Mouse (Mus musculus): ENCODE measurements around the gene Dbn1. TPM values are rescaled to one million over a fixed set of nuclear protein-coding genes. Genes with fewer than 3 reads are reported as not detected.
"Not testable (repeated sequence)": the region's sequence is repeated elsewhere in the genome, so short reads cannot be mapped to it uniquely, and the experiment has no call there.

The Dbn1 gene
- polyA plus RNA-seq, 3 experiments from 2014 or later, result 0.15 TPM; not detected in 2

DNA sequence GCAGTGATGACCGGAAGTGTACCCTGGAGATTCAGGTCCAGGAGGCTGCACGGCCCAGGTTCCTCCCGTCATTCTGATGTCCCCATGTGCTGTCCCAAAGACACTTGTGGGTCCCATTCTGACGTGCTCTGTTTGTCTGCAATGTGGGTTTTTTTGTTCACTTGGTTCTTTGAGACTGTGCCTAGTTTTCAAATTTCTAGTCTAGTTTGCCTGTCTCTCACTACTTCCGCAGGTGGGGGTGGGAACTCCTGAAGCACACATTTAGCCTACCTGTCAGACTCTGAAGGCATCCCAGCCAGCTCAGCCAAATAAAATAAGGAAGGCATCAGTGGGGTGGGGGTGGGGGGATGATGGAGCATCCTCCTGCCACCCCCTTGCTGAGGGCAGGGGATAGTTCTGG, 39.8 kb downstream of the Dbn1 start:
- ATAC-seq, result no peak

DNA sequence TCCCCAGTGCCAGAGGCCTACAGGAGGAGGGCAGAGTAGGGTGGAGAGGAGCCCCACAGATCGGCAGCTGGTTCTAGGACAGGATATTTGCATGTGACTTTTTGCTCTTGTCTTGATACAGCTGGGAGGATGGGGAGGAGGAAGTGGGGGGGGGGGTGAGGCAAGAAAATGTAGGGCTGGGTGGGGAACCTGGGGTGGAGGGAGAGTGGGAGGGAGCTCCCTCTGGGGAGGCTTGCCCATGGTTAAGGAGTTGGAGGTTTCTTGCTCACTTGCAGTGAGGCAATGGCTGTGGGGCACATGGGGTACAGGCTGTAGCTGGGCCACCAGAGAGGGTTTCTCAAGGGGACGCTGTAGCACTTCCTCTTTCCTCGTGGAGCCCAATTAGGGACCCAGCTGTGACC, 40.4 kb downstream of the Dbn1 start:
- ATAC-seq, result no peak

DNA sequence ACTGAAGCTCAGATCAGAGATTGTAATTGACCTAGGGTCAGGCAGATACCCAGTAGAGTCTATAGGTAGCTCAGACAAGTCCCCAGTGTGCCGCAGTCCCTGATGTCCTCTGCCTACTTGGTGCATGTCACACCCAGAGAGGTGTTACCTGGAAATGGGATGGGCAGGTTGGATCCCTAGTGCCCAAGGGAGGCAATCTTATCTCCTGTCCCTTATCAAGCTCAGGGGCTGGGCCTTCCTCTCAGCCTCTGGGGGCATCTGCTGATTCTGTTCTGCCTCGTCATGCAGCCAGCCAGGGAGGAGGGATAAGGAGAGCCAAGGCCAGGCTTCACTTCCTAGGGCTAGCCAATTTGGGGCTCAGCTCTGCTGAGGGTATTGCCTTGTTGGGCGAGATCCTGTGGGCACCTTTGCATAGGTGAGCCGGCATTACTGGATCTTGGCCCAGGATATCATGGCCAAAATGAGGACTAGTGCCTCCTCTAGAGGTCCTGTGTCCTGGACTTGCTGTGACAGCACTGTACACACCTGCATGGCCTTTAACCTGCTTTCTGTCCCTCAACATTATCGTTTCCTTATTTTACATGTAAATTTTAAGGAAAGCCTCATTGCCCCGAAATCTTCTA, 41.3 kb downstream of the Dbn1 start:
- ATAC-seq, result no peak

DNA sequence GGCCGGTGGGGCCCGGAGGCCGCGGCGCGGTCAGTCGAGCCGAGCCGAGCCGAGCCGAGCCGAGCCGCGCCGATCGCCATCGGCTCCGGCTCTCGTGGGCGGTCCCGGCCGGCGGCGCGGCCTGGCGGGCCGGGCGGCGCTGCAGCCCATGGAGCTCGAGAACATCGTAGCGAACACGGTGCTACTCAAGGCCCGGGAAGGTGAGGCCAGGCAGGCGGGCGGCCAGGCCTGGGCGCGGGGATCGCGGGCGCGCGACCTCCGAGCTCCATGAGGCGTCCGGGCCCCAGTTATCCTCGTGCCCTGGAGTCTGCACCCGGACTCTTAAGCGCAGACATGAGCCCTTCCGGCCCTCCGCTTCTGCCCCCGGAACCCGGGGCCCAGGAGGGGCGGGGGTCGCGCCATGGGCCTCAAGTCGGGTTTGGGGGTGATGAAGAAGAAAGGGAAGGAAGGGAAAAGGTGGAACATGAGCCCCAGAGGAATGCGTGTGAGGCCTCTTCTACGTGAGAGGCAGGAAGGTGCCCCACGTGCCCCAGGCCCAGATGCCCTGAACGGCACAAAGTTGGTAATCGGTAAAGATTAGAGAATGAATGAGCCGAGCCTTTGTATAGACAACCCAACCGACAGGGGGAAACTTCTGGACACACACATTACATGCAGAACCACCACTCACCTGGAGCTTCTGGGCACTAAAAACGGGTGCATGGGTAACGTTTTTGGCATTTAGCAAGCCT, 42.4 kb downstream of the Dbn1 start:
- ATAC-seq, result no peak

DNA sequence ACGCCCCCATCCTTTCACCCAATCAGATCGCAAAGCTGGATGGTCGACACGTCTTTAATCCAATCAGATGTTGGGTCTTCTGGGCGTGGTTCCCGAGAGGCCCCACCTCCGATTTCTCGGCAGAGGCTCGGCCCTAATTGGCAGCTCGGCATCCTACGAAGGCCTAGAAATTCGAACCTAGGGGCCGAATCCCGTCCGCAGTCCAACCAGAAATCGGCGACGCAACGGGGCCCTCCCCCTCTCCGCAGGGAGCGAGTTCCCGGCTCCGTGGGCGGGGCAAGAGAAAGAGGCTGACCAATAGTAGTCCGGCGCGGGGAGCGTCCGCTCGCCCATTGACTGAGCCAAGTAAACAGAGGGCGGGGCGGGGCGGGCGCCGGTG, 43.0 kb downstream of the Dbn1 start, which contains the start of gene Grk6:
TSS of gene Grk6 (plus strand) at position 136 of the 379 bp plus-strand sequence.
- peak; percentile 80 for ATAC-seq

DNA sequence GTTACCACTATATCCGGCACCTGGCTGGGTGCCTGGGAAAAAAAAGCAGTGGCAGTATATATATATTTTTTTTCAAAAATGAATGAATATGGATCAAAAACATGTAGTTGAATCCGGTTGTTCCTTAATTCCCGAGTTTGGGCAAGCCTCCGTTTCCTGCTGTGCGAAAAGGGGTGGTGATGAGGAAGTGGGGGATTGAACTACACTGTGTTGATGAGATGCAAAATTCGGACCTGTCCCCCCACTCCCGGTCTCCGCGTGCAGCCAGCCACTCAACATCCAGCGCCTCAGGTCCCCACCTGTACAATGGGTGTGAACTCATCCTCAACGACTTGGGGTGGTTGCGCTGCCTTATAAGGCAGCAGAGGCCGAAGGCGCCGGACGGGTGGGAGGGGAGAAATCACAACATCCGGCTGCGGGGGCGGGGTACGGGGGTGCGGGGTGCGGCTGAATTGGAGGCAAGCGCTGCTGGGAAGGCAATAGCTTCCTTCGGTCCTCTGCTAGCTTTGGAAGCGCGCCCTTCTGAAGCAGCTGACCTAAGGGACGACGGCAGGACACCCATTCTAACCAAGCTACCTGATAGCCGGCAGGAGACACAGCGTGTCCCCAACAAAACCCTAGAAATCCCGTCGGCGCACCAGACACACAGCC, 43.5 kb downstream of the Dbn1 start:
- ATAC-seq, result peak; percentile 38

DNA sequence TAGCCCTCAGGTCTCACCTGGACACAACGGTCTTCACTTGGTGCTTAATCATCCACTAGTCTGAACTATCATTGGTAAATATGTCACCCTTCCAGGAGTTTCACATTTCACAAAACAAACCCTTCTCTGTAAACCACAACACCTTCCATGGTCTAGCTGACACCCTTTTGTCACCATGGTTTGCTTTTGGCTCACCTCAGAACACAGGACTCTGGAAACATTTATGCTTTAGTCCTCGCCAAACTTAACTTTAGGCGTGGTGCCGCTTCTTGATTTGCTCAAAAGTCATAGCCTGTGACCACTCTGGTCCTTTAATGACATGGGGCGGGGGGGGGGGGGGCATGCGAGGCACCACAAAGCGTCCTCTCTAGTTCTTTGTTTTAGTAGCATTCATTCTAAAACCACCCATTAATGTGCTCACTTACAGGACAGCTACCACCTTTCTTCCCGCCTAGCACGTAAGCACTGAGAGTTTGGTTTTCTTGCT, 44.1 kb downstream of the Dbn1 start:
- peak; percentile 46 for ATAC-seq

DNA sequence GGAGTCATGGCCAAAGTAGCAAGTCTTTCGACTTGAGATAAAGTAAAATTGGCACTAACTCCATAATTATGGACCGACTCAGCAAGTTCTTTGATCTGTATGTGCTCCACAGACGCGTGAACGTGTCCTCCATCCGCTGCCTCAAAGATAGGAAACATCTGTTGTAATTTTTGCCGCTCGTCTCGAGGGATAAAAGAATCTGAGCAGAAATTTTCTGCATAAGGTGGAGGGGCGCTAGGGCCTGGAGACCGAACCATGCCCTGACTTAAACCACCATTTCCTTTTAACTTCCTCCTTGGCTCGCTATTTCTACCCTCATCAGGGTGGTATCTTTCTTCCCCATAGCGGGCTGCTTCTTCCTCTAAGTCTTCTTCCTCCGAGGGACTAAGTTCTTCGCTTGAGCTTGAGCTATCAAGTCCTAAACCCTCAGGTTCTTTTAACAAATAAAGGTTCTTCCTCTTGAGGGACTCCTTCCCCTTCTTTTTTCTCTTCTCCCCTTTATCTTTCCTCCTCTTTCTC, 50.7 kb downstream of the Dbn1 start:
- not testable (repeated sequence) for ATAC-seq

DNA sequence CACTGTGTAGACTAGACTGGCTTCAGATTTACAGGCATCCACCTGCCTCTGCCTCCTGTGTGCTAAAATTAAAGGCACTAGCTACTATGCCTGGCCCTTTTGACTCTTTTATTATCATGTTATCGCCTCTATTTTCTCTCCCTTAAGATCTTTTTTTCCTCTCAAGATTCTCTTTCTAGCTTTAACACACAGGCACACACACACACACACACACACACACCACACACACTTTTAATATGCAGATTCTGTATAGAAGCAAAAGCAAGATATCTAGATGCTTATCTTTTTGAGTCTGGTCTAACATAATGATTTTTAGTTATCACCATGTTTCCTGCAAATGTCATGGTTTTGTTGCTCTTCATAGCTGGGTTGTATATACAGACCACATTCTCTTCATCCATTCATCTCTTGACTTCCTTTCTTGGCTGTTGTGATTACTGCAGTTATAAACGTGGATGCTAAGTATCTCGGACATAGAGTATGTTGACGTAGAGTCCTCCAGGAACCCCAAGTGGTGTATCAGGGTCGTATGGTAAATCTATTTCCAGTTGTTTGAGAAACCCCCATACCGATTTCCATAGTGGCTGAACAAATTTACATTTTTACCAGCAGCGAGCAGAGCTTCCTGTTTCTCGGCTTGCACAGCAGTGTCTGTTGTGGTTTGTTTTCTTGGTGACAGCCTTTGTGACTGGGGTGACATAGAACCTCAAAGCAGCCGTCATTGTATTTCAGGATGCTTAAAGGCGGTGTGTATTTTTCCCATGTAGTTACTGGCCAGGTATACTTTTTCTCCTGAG, 55.8 kb downstream of the Dbn1 start:
- ATAC-seq, result peak; percentile 96

DNA sequence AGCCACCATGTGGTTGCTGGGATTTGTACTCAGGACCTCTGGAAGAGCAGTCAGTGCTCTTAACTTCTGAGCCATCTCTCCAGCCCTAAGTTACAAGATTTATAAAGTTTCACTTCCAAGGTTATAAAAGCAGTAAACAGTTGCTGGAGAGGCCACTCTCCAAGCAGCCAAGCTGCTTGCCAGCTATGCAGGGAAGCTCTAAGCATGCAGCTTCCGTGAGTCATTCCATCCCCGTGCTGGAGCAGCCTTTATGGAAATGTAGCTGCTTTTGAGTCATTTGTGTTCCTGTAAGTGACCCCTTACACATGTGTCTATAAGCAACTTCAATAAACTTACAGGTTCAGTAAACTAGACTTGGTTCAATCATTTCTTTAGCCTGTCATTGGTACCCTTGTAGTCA, 57.3 kb downstream of the Dbn1 start:
- no peak for ATAC-seq

DNA sequence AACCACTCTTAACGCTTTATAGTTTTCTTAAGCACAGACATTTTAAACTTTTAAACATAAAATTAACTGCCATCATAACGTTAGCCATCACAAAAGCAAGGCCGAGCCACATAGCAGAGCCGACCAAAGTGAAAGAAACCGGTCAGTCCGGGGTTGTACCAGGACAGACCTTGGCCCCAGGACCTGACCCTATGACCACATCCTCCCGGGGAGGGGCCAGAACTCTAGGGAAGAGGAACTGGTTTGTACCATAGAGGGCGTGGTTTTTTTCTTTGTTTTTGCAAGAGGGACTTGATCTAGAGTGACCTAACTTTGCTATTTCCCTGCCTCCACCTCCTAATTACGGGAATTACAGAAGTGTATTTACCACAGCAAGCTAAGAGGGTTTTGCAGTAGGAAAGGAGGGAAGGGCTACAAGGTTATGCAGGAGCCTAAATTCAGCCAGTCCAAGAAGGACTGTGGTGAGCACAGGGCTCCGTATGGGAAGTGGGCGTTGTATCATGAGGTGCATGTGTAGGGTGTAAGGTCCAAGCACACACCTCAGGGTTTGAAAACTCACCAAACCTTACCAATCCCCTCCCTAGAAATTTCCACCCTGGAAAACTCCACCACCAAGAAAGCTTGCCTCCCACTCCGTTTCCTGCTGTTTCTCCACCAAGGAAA, 58.6 kb downstream of the Dbn1 start:
- ATAC-seq, result no peak

DNA sequence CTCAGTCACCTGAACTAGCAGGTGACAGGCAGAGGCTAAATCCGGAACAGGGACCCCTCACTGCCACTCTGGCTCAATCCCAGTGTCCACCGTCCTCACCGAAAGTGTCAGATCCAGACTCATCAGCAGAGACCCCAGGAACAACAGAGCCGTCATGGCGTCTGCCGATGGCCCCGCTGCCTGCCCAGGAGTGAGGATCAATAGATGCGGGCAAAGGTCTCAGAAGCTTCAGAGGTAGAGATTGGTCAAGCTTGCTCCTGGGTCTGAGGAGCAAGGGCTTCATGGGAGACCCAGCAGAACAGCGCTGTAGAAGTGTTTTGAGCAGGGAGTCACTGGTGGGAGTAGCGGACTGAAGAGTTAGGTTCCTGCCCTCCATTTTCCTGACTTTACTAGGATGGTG, 61.3 kb downstream of the Dbn1 start, which contains the start of gene F12:
TSS of gene F12 (minus strand) at position 181 of the 400 bp plus-strand sequence.
- no peak for ATAC-seq

Other genes with a start within 250 kb of the Dbn1 start
- gene Prelid1, start 167.6 kb downstream of the Dbn1 start, polyA plus RNA-seq (2017; shearing (Covaris generic)), result 100 to 1,000 TPM; 196 to 371 (median 209) TPM
- gene Rab24, start 166.2 kb downstream of the Dbn1 start, polyA plus RNA-seq (2017; shearing (Covaris generic)), result 10 to 100 TPM in 1 of 3 experiments, 1 to 10 TPM in 2; 8.8 to 15.0 (median 9.7) TPM
- gene Mxd3, start 158.3 kb downstream of the Dbn1 start, polyA plus RNA-seq (2017; shearing (Covaris generic)), result 10 to 100 TPM in 1 of 3 experiments, 1 to 10 TPM in 2; 2.2 to 32.2 (median 3.5) TPM
- 10 to 100 TPM; 43.9 to 62.8 (median 60.7) TPM for gene Lman2, start 125.3 kb downstream of the Dbn1 start, polyA plus RNA-seq (2017; shearing (Covaris generic))
- gene Rgs14, start 118.4 kb downstream of the Dbn1 start, polyA plus RNA-seq (2017; shearing (Covaris generic)), result 10 to 100 TPM; 61.5 to 73.9 (median 62.9) TPM
- under 1 TPM in 1 of 3 experiments, not detected in 2; 0.20 TPM for gene Slc34a1, start 89.9 kb downstream of the Dbn1 start, polyA plus RNA-seq (2017; shearing (Covaris generic))
- not detected for gene Pfn3, start 72.9 kb downstream of the Dbn1 start, polyA plus RNA-seq (2017; shearing (Covaris generic))
- gene F12, start 61.3 kb downstream of the Dbn1 start, polyA plus RNA-seq (2017; shearing (Covaris generic)), result under 1 TPM in 1 of 3 experiments, not detected in 2; 0.24 TPM
- gene Grk6, start 43.0 kb downstream of the Dbn1 start, polyA plus RNA-seq (2017; shearing (Covaris generic)), result 10 to 100 TPM; 35.3 to 50.0 (median 40.5) TPM
- gene Prr7, start 23.8 kb downstream of the Dbn1 start, polyA plus RNA-seq (2017; shearing (Covaris generic)), result under 1 TPM in 1 of 3 experiments, not detected in 2; 0.26 TPM
- 10 to 100 TPM; 13.2 to 15.7 (median 13.5) TPM for gene Pdlim7, start 25.6 kb upstream of the Dbn1 start, polyA plus RNA-seq (2017; shearing (Covaris generic))
- gene Dok3, start 41.2 kb upstream of the Dbn1 start, polyA plus RNA-seq (2017; shearing (Covaris generic)), result 1 to 10 TPM in 2 of 3 experiments, under 1 TPM in 1; 0.93 to 1.1 (median 1.1) TPM
- gene Ddx41, start 48.5 kb upstream of the Dbn1 start, polyA plus RNA-seq (2017; shearing (Covaris generic)), result 10 to 100 TPM; 41.7 to 61.0 (median 54.6) TPM
- 10 to 100 TPM; 16.4 to 40.7 (median 37.3) TPM for gene Fam193b, start 83.0 kb upstream of the Dbn1 start, polyA plus RNA-seq (2017; shearing (Covaris generic))
- gene Tmed9, start 85.6 kb upstream of the Dbn1 start, polyA plus RNA-seq (2017; shearing (Covaris generic)), result 100 to 1,000 TPM; 184 to 286 (median 269) TPM
- 10 to 100 TPM; 24.5 to 35.8 (median 25.1) TPM for gene B4galt7, start 111.8 kb upstream of the Dbn1 start, polyA plus RNA-seq (2017; shearing (Covaris generic))
- 10 to 100 TPM; 28.6 to 51.1 (median 40.0) TPM for gene Caml, start 134.9 kb upstream of the Dbn1 start, polyA plus RNA-seq (2017; shearing (Covaris generic))
- gene Ddx46, start 146.9 kb upstream of the Dbn1 start, polyA plus RNA-seq (2017; shearing (Covaris generic)), result 10 to 100 TPM; 62.3 to 67.3 (median 64.0) TPM
- 10 to 100 TPM in 2 of 3 experiments, 1 to 10 TPM in 1; 9.8 to 15.8 (median 15.6) TPM for gene B230219D22Rik, start 205.0 kb upstream of the Dbn1 start, polyA plus RNA-seq (2017; shearing (Covaris generic))
- 10 to 100 TPM; 22.4 to 29.0 (median 26.0) TPM for gene Txndc15, start 226.5 kb upstream of the Dbn1 start, polyA plus RNA-seq (2017; shearing (Covaris generic))
- gene Pcbd2, start 239.3 kb upstream of the Dbn1 start, polyA plus RNA-seq (2017; shearing (Covaris generic)), result 10 to 100 TPM in 2 of 3 experiments, 1 to 10 TPM in 1; 1.4 to 21.8 (median 11.3) TPM